Mouse (Mus musculus) brain, embryonic 14.5 days (tissue): ENCODE measurements around the gene Kif1a.

Experiments used
- CTCF ChIP-seq: fragments of 200-500 bp; IDR thresholded peaks from 2 replicates; pipeline ENCODE4 v1.5.1; 2012; ENCODE audit warnings: inconsistent platforms, mild to moderate bottlenecking, moderate library complexity, borderline replicate concordance; ENCODE audit not compliant: insufficient read depth, insufficient read length; ENCODE audit errors: extremely low read depth
- POLR2A ChIP-seq: fragments of 200-500 bp; IDR thresholded peaks from 2 replicates; pipeline ENCODE4 v1.6.1; 2012; ENCODE audit warnings: mild to moderate bottlenecking, inconsistent platforms, borderline replicate concordance; ENCODE audit not compliant: poor library complexity, insufficient read depth, insufficient read length, severe bottlenecking; ENCODE audit errors: extremely low read depth

DNA sequence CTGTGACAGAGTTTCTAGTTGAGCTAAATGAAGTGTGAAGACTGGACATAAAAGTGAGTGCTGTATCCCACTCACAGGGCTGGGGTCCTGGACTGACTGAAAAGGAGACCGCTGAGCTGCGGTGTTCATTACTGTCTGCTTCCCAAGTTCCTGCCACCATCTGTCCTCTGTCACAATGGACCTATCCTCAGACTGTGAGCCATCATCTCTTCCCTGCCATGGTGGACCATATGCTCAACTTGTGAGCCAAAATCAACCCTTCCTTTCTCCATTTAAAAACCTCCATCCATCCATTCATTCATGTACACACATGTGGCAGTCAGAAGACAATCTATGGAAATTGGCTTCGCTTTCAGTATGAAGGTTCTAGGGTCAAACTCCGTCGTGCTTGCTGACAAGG lies 30.9 kb downstream of the Kif1a start:
- TF ChIP-seq CTCF (no peak), POLR2A (no peak)
